Mouse (Mus musculus): ENCODE measurements at regions not wholly inside any gene's neighbourhood (a gene's known extent, or its start where the extent isn't known, plus 50 kb on each side); places are given as distances from the start of the nearest gene placed in this dataset.

DNA sequence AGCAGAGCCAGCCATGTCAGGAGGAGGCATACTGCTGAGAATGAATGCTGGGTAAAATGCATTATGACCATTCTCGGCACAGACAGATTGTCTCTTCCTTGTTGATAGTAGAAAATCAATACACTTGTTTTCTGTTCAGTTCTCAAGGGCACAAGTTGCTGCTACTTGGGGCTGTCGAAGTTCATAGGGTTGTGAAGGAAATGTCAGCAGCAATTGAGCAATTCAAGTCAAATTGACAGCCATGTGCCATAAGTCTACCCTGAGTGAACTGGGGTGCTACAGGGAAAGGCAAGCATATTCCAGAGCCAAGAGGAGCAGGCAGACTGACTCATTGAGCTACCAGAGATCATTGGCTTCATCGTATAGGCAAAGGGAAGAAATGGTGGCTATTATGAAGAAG lies 301.6 kb upstream of the Sall1 start:
- Histone ChIP-seq H3K27me3 (ENCODE audit: insufficient read depth, low read length) (no peaks in the 10 kb centered on the region), H3K36me3 (ENCODE audit: insufficient read depth) (no peaks in the 10 kb centered on the region), H3K27ac (ENCODE audit: low read depth, low read length) (no peak overlapping the region), H3K9me3 (ENCODE audit: low read length) (no peaks in the 10 kb centered on the region), H3K9ac (no peak overlapping the region), H3K4me1 (ENCODE audit: insufficient read depth) (no peaks in the 10 kb centered on the region), H3K4me2 (ENCODE audit: low read depth) (no peak overlapping the region), H3K4me3 (ENCODE audit: low read depth, low read length) (no peak overlapping the region)
- DNase-seq (no peak), ATAC-seq (no peak)
- TF ChIP-seq CTCF (IDR thresholded peaks at IDR 0.05; ENCODE audit: low read depth), result no peak
- WGBS, result 87% methylated on average over 3 of the region's 3 CpGs

DNA sequence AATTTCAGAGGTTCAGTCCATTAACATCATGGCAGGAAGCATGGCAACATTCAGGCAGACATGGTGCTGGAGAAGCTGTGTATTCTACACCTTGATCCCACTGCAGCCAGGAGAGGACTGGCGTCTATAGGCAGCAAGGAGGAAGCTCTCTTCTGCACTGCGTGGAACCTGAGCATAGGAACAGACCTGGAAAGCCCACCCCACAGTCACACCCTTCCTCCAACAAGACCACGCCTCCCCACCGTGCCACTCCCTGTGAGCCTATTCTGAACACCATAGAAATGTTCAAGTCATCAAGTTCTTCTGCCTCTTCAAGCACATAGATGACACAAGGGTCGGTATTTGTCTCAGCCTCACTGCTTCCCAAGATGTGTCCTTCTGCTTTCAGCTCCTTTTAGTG lies 297.7 kb upstream of the Sall1 start:
- TF ChIP-seq CTCF (IDR thresholded peaks at IDR 0.05; ENCODE audit: low read depth), result no peak
- no peak overlapping the region for H3K4me3 ChIP-seq (ENCODE audit: low read depth, low read length)
- H3K9me3 ChIP-seq (ENCODE audit: low read length), result no peaks in the 10 kb centered on the region
- H3K27ac ChIP-seq (ENCODE audit: low read depth, low read length), result no peak overlapping the region
- ATAC-seq, result no peak
- no peaks in the 10 kb centered on the region for H3K27me3 ChIP-seq (ENCODE audit: insufficient read depth, low read length)
- no peaks in the 10 kb centered on the region for H3K36me3 ChIP-seq (ENCODE audit: insufficient read depth)
- H3K9ac ChIP-seq, result no peak overlapping the region
- 97% methylated on average over 5 of the region's 5 CpGs for WGBS
- no peaks in the 10 kb centered on the region for H3K4me1 ChIP-seq (ENCODE audit: insufficient read depth)
- DNase-seq, result no peak
- no peak overlapping the region for H3K4me2 ChIP-seq (ENCODE audit: low read depth)

DNA sequence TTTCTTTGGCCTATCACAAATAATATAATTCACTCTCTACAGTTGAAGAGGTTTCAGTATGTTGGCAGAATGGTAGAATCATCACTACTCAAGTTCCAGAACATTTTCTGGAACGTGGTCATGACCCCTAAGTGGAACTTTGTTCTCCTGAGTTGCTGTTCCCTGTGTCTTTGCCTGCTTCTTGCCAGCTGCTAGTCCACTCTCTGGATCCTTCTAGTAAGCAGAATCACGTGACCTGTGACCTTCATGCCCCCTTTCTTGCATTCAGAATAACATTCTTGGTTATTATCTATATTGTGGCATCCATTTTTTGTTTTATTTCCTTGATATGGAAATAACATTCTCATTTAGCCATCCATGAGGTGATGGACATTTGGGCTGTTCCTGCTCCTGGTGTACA lies 291.5 kb upstream of the Sall1 start:
- H3K27ac ChIP-seq (ENCODE audit: low read depth, low read length), result no peak overlapping the region
- no peaks in the 10 kb centered on the region for H3K27me3 ChIP-seq (ENCODE audit: insufficient read depth, low read length)
- H3K4me3 ChIP-seq (ENCODE audit: low read depth, low read length), result no peak overlapping the region
- no peak for DNase-seq
- WGBS, result 84% methylated on average over 2 of the region's 2 CpGs
- H3K9me3 ChIP-seq (ENCODE audit: low read length), result no peaks in the 10 kb centered on the region
- no peak for ATAC-seq
- H3K36me3 ChIP-seq (ENCODE audit: insufficient read depth), result no peaks in the 10 kb centered on the region
- no peaks in the 10 kb centered on the region for H3K4me1 ChIP-seq (ENCODE audit: insufficient read depth)
- no peak for TF ChIP-seq CTCF (IDR thresholded peaks at IDR 0.05; ENCODE audit: low read depth)
- H3K9ac ChIP-seq, result no peak overlapping the region
- no peak overlapping the region for H3K4me2 ChIP-seq (ENCODE audit: low read depth)

DNA sequence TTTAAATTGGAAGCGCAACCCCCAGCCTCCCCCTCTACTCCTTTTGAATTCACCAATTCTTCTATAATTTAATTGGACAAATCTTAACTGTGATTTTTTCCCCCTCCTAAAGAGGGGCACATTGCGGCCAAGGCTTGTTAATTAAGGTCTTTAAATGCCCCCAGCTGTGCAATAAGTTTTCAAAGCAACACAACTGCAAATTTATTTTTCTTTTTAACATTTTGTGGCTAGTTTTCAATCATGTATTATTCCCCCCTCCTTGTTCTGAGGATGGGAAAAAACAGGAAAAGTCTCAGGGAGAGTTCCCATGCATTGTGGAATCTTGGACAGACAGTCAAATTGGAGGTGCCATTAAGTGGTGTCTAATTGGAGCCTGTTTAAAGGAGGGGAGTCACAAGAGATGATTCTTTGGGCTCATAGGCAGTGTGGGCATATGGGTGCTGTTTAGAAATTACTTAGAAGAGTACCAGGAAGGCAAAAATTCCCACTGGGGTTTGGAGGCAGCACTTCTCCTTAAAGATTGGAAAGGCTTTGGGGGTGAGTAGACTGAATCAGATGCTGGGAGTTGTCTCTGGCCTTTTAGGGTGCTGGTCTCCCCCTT lies 281.9 kb upstream of the Sall1 start:
- Histone ChIP-seq H3K4me1 (ENCODE audit: insufficient read depth) (peaks cover 7% of the 10 kb centered on the region; the same call in 1 of the 2 replicates), H3K9me3 (ENCODE audit: low read length) (no peaks in the 10 kb centered on the region), H3K9ac (no peak overlapping the region), H3K36me3 (ENCODE audit: insufficient read depth) (no peaks in the 10 kb centered on the region), H3K4me2 (ENCODE audit: low read depth) (no peak overlapping the region), H3K27me3 (ENCODE audit: insufficient read depth, low read length) (no peaks in the 10 kb centered on the region), H3K27ac (ENCODE audit: low read depth, low read length) (no peak overlapping the region), H3K4me3 (ENCODE audit: low read depth, low read length) (no peak overlapping the region)
- TF ChIP-seq CTCF (IDR thresholded peaks at IDR 0.05; ENCODE audit: low read depth), result no peak
- DNase-seq (no peak), ATAC-seq (no peak)
- 24% methylated on average over 2 of the region's 2 CpGs for WGBS

DNA sequence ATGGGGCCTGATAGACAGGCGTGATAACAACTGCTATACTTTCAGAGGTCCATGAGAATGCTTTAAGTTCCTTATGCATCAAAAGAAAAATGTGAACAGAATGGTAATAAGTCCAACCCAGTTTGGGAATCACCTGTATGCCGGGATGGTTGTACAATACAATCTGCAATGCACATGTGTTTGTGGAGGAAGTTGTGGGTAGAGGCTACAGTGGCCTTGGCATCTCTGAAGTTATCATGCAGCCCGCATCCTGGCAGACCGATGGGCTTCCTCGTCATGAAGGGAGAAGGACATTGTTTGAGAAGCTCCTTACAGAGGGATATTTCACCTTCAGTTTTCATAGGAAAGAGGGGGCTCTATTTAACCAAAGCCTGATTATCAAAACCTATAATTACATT lies 281.3 kb upstream of the Sall1 start:
- Histone ChIP-seq H3K27me3 (ENCODE audit: insufficient read depth, low read length) (no peaks in the 10 kb centered on the region), H3K27ac (ENCODE audit: low read depth, low read length) (no peak overlapping the region), H3K9ac (no peak overlapping the region), H3K4me2 (ENCODE audit: low read depth) (no peak overlapping the region), H3K4me3 (ENCODE audit: low read depth, low read length) (no peak overlapping the region), H3K9me3 (ENCODE audit: low read length) (no peaks in the 10 kb centered on the region), H3K4me1 (ENCODE audit: insufficient read depth) (peaks cover 7% of the 10 kb centered on the region; the same call in 1 of the 2 replicates), H3K36me3 (ENCODE audit: insufficient read depth) (no peaks in the 10 kb centered on the region)
- no peak for ATAC-seq
- no peak for TF ChIP-seq CTCF (IDR thresholded peaks at IDR 0.05; ENCODE audit: low read depth)
- no peak for DNase-seq
- WGBS, result 26% methylated on average over 5 of the region's 5 CpGs

DNA sequence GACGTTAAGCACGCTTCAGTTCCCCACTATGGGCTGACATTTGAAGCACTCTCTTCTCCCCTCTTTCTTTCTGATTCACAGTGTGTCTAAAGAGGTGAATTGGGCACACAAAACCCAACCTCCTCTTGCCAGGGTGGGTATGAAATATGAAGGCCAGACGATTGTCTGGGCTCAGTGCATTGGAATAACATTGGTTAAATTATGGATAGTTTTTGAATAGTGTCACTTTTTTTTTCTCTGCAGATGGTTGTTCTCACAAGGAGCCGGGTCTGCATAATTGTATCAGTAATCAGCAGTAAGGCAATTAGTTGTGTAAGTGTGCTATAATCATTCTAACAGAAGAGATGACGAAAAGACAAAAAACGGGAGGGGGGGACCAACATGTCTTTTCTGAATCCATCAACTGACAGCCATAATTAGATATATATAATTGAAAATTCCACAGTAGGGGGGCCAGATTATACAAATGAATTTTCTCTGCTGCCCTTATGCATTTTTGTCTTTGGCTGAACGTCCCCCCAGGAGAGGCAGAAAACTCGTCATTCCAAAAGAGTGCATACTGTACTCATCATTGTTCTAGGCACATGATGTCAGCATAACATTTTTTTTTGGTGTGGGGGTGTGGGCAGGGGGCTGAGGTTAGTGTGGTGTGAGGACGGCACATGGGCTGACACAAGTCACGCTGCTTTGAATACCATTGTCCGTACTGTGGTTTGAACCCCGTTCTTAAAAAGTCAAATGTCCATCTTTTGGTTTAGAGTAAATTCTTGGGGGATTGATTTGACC lies 280.7 kb upstream of the Sall1 start:
- Histone ChIP-seq H3K9ac (no peak overlapping the region), H3K4me1 (ENCODE audit: insufficient read depth) (peaks cover 7% of the 10 kb centered on the region; the same call in 1 of the 2 replicates), H3K36me3 (ENCODE audit: insufficient read depth) (no peaks in the 10 kb centered on the region), H3K27me3 (ENCODE audit: insufficient read depth, low read length) (no peaks in the 10 kb centered on the region), H3K9me3 (ENCODE audit: low read length) (no peaks in the 10 kb centered on the region), H3K27ac (ENCODE audit: low read depth, low read length) (no peak overlapping the region), H3K4me2 (ENCODE audit: low read depth) (0 out of 2 replicates have a peak overlapping the region, but pooled peaks have one; percentile 6), H3K4me3 (ENCODE audit: low read depth, low read length) (no peak overlapping the region)
- no peak for TF ChIP-seq CTCF (IDR thresholded peaks at IDR 0.05; ENCODE audit: low read depth)
- peak; percentile 27 for DNase-seq
- WGBS, result 15% methylated on average over 12 of the region's 12 CpGs
- peak; percentile 69 for ATAC-seq

DNA sequence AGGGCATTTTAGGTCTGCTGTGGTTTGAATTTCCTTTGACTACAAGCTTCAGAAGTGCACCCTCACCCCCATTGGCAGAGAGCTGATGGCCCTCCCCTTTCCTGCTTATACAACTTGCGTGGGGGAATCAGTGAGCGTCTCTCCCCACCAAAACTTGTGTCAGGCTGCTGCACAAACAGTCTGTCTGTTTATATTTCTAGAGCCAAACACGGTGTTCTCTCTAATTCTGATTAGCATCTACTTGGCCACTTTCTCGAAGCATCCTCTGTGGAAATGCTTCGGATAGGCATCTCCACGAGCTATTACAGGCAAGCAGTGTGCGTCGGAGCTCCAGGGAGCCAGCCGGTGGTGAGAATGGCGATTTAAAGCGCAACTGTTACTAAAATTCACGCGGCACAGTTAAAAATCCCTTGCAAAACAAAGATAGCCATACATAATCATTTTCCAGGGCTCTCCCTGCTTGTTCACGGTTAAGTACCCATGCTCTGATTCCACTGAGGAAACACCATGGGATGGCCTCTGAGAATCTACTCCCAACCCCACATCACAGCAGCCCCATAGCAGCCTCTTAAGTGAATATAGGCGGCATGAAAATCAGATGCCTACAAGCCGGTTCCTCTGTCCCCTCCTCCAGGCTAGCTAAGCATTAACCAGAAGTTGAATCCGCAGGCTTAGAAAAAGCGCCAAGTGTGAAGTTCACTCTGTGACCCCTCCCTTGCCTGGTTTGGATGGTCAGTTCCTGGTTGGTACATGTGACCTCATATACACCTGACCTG lies 273.7 kb upstream of the Sall1 start:
- DNase-seq, result peak; percentile 54
- H3K9ac ChIP-seq, result no peak overlapping the region
- no peaks in the 10 kb centered on the region for H3K9me3 ChIP-seq (ENCODE audit: low read length)
- H3K27me3 ChIP-seq (ENCODE audit: insufficient read depth, low read length), result no peaks in the 10 kb centered on the region
- H3K4me2 ChIP-seq (ENCODE audit: low read depth), result peak overlapping the region; percentile 34
- no peak overlapping the region for H3K4me3 ChIP-seq (ENCODE audit: low read depth, low read length)
- H3K36me3 ChIP-seq (ENCODE audit: insufficient read depth), result no peaks in the 10 kb centered on the region
- H3K27ac ChIP-seq (ENCODE audit: low read depth, low read length), result no peak overlapping the region
- ATAC-seq, result peak; percentile 40
- 15% methylated on average over 18 of the region's 18 CpGs for WGBS
- no peak for TF ChIP-seq CTCF (IDR thresholded peaks at IDR 0.05; ENCODE audit: low read depth)
- H3K4me1 ChIP-seq (ENCODE audit: insufficient read depth), result no peaks in the 10 kb centered on the region

Measured in forebrain, postnatal 0 days (tissue).